Mouse (Mus musculus) cortical plate, adult 2 months (tissue): ENCODE data around the gene Gm27021.

ENCODE experiments used
- CTCF ChIP-seq: fragments of 200-500 bp; IDR thresholded peaks from 2 replicates; pipeline ENCODE4 v1.5.1; 2011; ENCODE audit warnings: mild to moderate bottlenecking, control low read depth, low read length; ENCODE audit not compliant: insufficient read depth; ENCODE audit errors: extremely low read depth
- POLR2A ChIP-seq: fragments of 200-500 bp; IDR thresholded peaks from 2 replicates; pipeline ENCODE4 v1.6.1; 2011; ENCODE audit warnings: mild to moderate bottlenecking, low read length, control low read depth; ENCODE audit not compliant: insufficient read depth; ENCODE audit errors: extremely low read depth

GRCm38 (mm10) chr8:120562680-120563347, 105.1 kb downstream of the Gm27021 start:
- no peak for TF ChIP-seq POLR2A
- TF ChIP-seq CTCF: no peak
